Mouse (Mus musculus) MEL (cell line): ENCODE measurements at regions not wholly inside any gene's neighbourhood (a gene's known extent, or its start where the extent isn't known, plus 50 kb on each side); places are given as distances from the start of the nearest gene placed in this dataset.

ENCODE experiments used
- CTCF ChIP-seq, 3 experiments: IDR thresholded peaks in 2 of 3; conservative IDR thresholded peaks in 1 of 3; 2 replicates each; pipeline ENCODE4 v1.5.1; 2011 to 2012; ENCODE audit warnings: low read length in 3 of 3, low read depth in 2 of 3, mild to moderate bottlenecking in 2 of 3, improper control_type of control experiment in 1 of 3, inconsistent platforms in 1 of 3, mixed read lengths in 1 of 3, moderate library complexity in 1 of 3; ENCODE audit not compliant: control insufficient read depth in 1 of 3, insufficient read depth in 1 of 3, poor library complexity in 1 of 3, severe bottlenecking in 1 of 3
- E2F4 ChIP-seq: IDR thresholded peaks from 2 replicates; pipeline ENCODE4 v1.6.1; 2011; ENCODE audit warnings: low read depth, low read length, improper control_type of control experiment, borderline replicate concordance
- GABPA ChIP-seq: IDR thresholded peaks from 2 replicates; pipeline ENCODE4 v1.6.1; 2012; ENCODE audit warnings: low read depth, mild to moderate bottlenecking, inconsistent platforms, low read length, improper control_type of control experiment, moderate library complexity
- MAX ChIP-seq: IDR thresholded peaks from 2 replicates; pipeline ENCODE4 v1.6.1; 2011; ENCODE audit warnings: low read length, improper control_type of control experiment
- MAZ ChIP-seq: IDR thresholded peaks from 2 replicates; pipeline ENCODE4 v1.6.1; 2012; ENCODE audit warnings: low read depth, mild to moderate bottlenecking, inconsistent platforms, low read length, improper control_type of control experiment
- MEF2A ChIP-seq: IDR thresholded peaks from 2 replicates; pipeline ENCODE4 v1.6.1; 2014; ENCODE audit warnings: low read depth, mild to moderate bottlenecking, inconsistent platforms, low read length, improper control_type of control experiment; ENCODE audit not compliant: poor library complexity, insufficient replicate concordance, severe bottlenecking; ENCODE audit errors: extremely low read depth
- MYC ChIP-seq: IDR thresholded peaks from 2 replicates; pipeline ENCODE4 v1.6.1; 2011; ENCODE audit warnings: low read depth, mild to moderate bottlenecking, low read length, improper control_type of control experiment, moderate library complexity
- POLR2A ChIP-seq, 2 experiments: IDR thresholded peaks; 2 replicates each; pipeline ENCODE4 v1.6.1; 2011 to 2012; ENCODE audit warnings: low read length in 2 of 2, mild to moderate bottlenecking in 2 of 2, control low read depth in 1 of 2, improper control_type of control experiment in 1 of 2, low read depth in 1 of 2, moderate library complexity in 1 of 2; ENCODE audit not compliant: control insufficient read depth in 1 of 2, insufficient read depth in 1 of 2, poor library complexity in 1 of 2
- POLR2AphosphoS2 ChIP-seq: IDR thresholded peaks from 2 replicates; pipeline ENCODE4 v1.6.1; 2011; ENCODE audit warnings: low read length, improper control_type of control experiment
- TBP ChIP-seq: IDR thresholded peaks from 2 replicates; pipeline ENCODE4 v1.8.0; 2011; ENCODE audit warnings: low read depth, low read length, improper control_type of control experiment

GRCm38 (mm10) chr15:67417742-67418163, 917.0 kb upstream of the Lrrc6 start:
- TF ChIP-seq E2F4 = no peak
- TF ChIP-seq CTCF (IDR thresholded peaks at IDR 0.05 in 2 of 3, conservative IDR thresholded peaks at IDR 0.05 in 1 of 3; ENCODE audit: control insufficient read depth in 1 of 3, insufficient read depth in 1 of 3, low read depth in 2 of 3, low read length in 3 of 3, poor library complexity in 1 of 3, severe bottlenecking in 1 of 3) = no peak
- no peak for TF ChIP-seq POLR2A (IDR thresholded peaks at IDR 0.05; ENCODE audit: control insufficient read depth in 1 of 2, insufficient read depth in 1 of 2, low read depth in 1 of 2, low read length in 2 of 2, poor library complexity in 1 of 2)
- no peak for TF ChIP-seq MYC
- TF ChIP-seq MAZ = no peak
- TF ChIP-seq MEF2A = no peak
- no peak for TF ChIP-seq GABPA
- TF ChIP-seq MAX = no peak
- TF ChIP-seq POLR2AphosphoS2 = no peak
- TF ChIP-seq TBP = peak; percentile 81
